Mouse (Mus musculus) limb, embryonic 13.5 days (tissue): Measurements from ENCODE around the gene Gm8332. TPM values are rescaled to one million over a fixed set of nuclear protein-coding genes. Genes with fewer than 3 reads are reported as not detected.
"Not testable (repeated sequence)": the region's sequence is repeated elsewhere in the genome, so short reads cannot be mapped to it uniquely, and the experiment has no call there.

Experiments
- ATAC-seq: fragments of 200-750 bp; cut with Nextera tagmentation; 2 replicates; pipeline ENCODE4 v1.8.0; 2017; ENCODE audit warnings: low read depth, moderate number of reproducible peaks, moderate TSS enrichment; ENCODE audit not compliant: low FRiP score
- H3K27ac ChIP-seq: fragments of 300-500 bp; sonication (generic); 2 replicates; pipeline ENCODE4 v1.5.1; 2015; ENCODE audit warnings: inconsistent platforms, mild to moderate bottlenecking, moderate library complexity
- H3K27me3 ChIP-seq: fragments of 300-500 bp; sonication (generic); 2 replicates; pipeline ENCODE4 v1.6.1; 2015; ENCODE audit warnings: mild to moderate bottlenecking, inconsistent platforms
- H3K36me3 ChIP-seq: fragments of 300-500 bp; sonication (generic); 2 replicates; pipeline ENCODE4 v1.6.1; 2015; ENCODE audit warnings: inconsistent platforms, mild to moderate bottlenecking, moderate library complexity
- H3K4me1 ChIP-seq: fragments of 300-500 bp; sonication (generic); 2 replicates; pipeline ENCODE4 v1.6.1; 2015; ENCODE audit warnings: inconsistent platforms
- H3K4me2 ChIP-seq: fragments of 300-500 bp; sonication (generic); replicated peaks from 2 replicates; pipeline ENCODE4 v1.6.1; 2015; ENCODE audit warnings: inconsistent platforms, mild to moderate bottlenecking, moderate library complexity
- H3K4me3 ChIP-seq: fragments of 300-500 bp; sonication (generic); 2 replicates; pipeline ENCODE4 v1.5.1; 2015; ENCODE audit warnings: moderate library complexity, mild to moderate bottlenecking, inconsistent platforms
- H3K9ac ChIP-seq: fragments of 300-500 bp; sonication (generic); 2 replicates; pipeline ENCODE4 v1.6.1; 2015; ENCODE audit warnings: mild to moderate bottlenecking, inconsistent platforms
- H3K9me3 ChIP-seq: fragments of 300-500 bp; sonication (generic); 2 replicates; pipeline ENCODE4 v1.6.1; 2016; ENCODE audit warnings: inconsistent platforms
- WGBS: fragments of 180-500 bp; shearing (Covaris S2); methylation state at CpG from one replicate; pipeline ENCODE4 v1.1.7; 2015; 5-methylcytosine and 5-hydroxymethylcytosine counted together
- polyA plus RNA-seq: library from polyadenylated mRNA; unstranded; fragments of >200 nt; fragmentation: Nextera tagmentation; extraction: Ambion mirVana; gene quantifications from 2 replicates; pipeline ENCODE4 v1.2.1, GENCODE M21; 2015

The Gm8332 gene
- not detected in 2 replicates for polyA plus RNA-seq

- ATAC-seq, H3K4me2 ChIP-seq, H3K9me3 ChIP-seq, H3K4me1 ChIP-seq, H3K9ac ChIP-seq, H3K27me3 ChIP-seq, H3K36me3 ChIP-seq, H3K4me3 ChIP-seq, H3K27ac ChIP-seq: not testable (repeated sequence)
- WGBS, result 72% methylated on average over 1 of the region's 2 CpGs
These were observed at the start of gene Gm8332 for GRCm38 (mm10) chr12:88250000-88250399. TSS of gene Gm8332 (minus strand) at chr12:88250100.

GRCm38 (mm10) chr12:88297171-88297570 lies 47.3 kb upstream of the Gm8332 start:
- not testable (repeated sequence) for H3K4me2 ChIP-seq, H3K27ac ChIP-seq, H3K27me3 ChIP-seq, H3K4me1 ChIP-seq, H3K36me3 ChIP-seq, H3K4me3 ChIP-seq, H3K9me3 ChIP-seq, ATAC-seq, H3K9ac ChIP-seq
- WGBS, result 74% methylated on average over 2 of the region's 2 CpGs

- H3K27me3 ChIP-seq, H3K9me3 ChIP-seq, H3K4me1 ChIP-seq, H3K9ac ChIP-seq, ATAC-seq, H3K4me2 ChIP-seq, H3K36me3 ChIP-seq, H3K4me3 ChIP-seq, H3K27ac ChIP-seq: not testable (repeated sequence)
- 58% methylated on average over 4 of the region's 4 CpGs for WGBS
These were observed 43.2 kb upstream of the Gm8332 start for GRCm38 (mm10) chr12:88293082-88293481.

- H3K36me3 ChIP-seq, H3K9me3 ChIP-seq, H3K4me2 ChIP-seq, H3K27ac ChIP-seq, H3K9ac ChIP-seq, H3K27me3 ChIP-seq, H3K4me3 ChIP-seq, H3K4me1 ChIP-seq, ATAC-seq: not testable (repeated sequence)
- 94% methylated on average over 5 of the region's 5 CpGs for WGBS
These were observed 35.3 kb upstream of the Gm8332 start for GRCm38 (mm10) chr12:88285224-88285623.

GRCm38 (mm10) chr12:88274400-88274799 lies 24.5 kb upstream of the Gm8332 start, which contains the start of gene Gm5662:
TSS of gene Gm5662 (minus strand) at chr12:88274500.
- not testable (repeated sequence) for H3K27me3 ChIP-seq, H3K9ac ChIP-seq, H3K4me2 ChIP-seq, H3K9me3 ChIP-seq, H3K4me1 ChIP-seq, ATAC-seq, H3K36me3 ChIP-seq, H3K4me3 ChIP-seq, H3K27ac ChIP-seq
- WGBS, result 83% methylated on average over 5 of the region's 5 CpGs

- H3K4me2 ChIP-seq, result no peak overlapping the region
- H3K9me3 ChIP-seq, result peaks cover 4% of the 10 kb centered on the region
- no peak overlapping the region for H3K9ac ChIP-seq
- H3K27me3 ChIP-seq, result no peaks in the 10 kb centered on the region
- no peak for ATAC-seq
- H3K27ac ChIP-seq, result no peak overlapping the region
- H3K4me1 ChIP-seq, result no peaks in the 10 kb centered on the region
- no peaks in the 10 kb centered on the region for H3K36me3 ChIP-seq
- WGBS, result 33% methylated on average over 1 of the region's 1 CpGs
- H3K4me3 ChIP-seq, result no peak overlapping the region
These were observed 7.3 kb upstream of the Gm8332 start for GRCm38 (mm10) chr12:88257241-88257640.

GRCm38 (mm10) chr12:88255917-88256316 lies 6.0 kb upstream of the Gm8332 start:
- H3K4me1 ChIP-seq, ATAC-seq, H3K9me3 ChIP-seq, H3K36me3 ChIP-seq, H3K27ac ChIP-seq, H3K4me3 ChIP-seq, H3K4me2 ChIP-seq, H3K9ac ChIP-seq, H3K27me3 ChIP-seq: not testable (repeated sequence)
- 64% methylated on average over 2 of the region's 2 CpGs for WGBS

GRCm38 (mm10) chr12:88245786-88246185 lies 4.1 kb downstream of the Gm8332 start:
- H3K4me1 ChIP-seq, H3K4me2 ChIP-seq, H3K27me3 ChIP-seq, H3K9ac ChIP-seq, ATAC-seq, H3K9me3 ChIP-seq, H3K27ac ChIP-seq, H3K36me3 ChIP-seq, H3K4me3 ChIP-seq: not testable (repeated sequence)

- not testable (repeated sequence) for H3K4me1 ChIP-seq, H3K9ac ChIP-seq, H3K4me3 ChIP-seq, H3K27ac ChIP-seq, H3K27me3 ChIP-seq, H3K36me3 ChIP-seq, H3K4me2 ChIP-seq, H3K9me3 ChIP-seq, ATAC-seq
- WGBS, result 50% methylated on average over 1 of the region's 1 CpGs
These were observed 7.0 kb downstream of the Gm8332 start for GRCm38 (mm10) chr12:88242940-88243339.

- Histone ChIP-seq H3K27ac (no peak overlapping the region), H3K4me2 (no peak overlapping the region), H3K9ac (no peak overlapping the region), H3K27me3 (no peaks in the 10 kb centered on the region), H3K9me3 (peaks cover 13% of the 10 kb centered on the region; the same call in 1 of the 2 replicates), H3K4me3 (no peak overlapping the region), H3K36me3 (no peaks in the 10 kb centered on the region), H3K4me1 (no peaks in the 10 kb centered on the region)
- WGBS, result 88% methylated on average over 3 of the region's 3 CpGs
- no peak for ATAC-seq
These were observed 30.5 kb downstream of the Gm8332 start for GRCm38 (mm10) chr12:88219445-88219844.

GRCm38 (mm10) chr12:88218059-88218458 lies 31.8 kb downstream of the Gm8332 start:
- H3K9ac ChIP-seq, H3K27me3 ChIP-seq, H3K27ac ChIP-seq, H3K4me3 ChIP-seq, H3K36me3 ChIP-seq, H3K4me2 ChIP-seq, ATAC-seq, H3K4me1 ChIP-seq: not testable (repeated sequence)
- peaks cover 13% of the 10 kb centered on the region; the same call in 1 of the 2 replicates for H3K9me3 ChIP-seq

- Histone ChIP-seq H3K9ac (no peak overlapping the region), H3K9me3 (peaks cover 17% of the 10 kb centered on the region; the same call in 1 of the 2 replicates), H3K27ac (no peak overlapping the region), H3K4me2 (no peak overlapping the region), H3K4me1 (no peaks in the 10 kb centered on the region), H3K36me3 (no peaks in the 10 kb centered on the region), H3K4me3 (no peak overlapping the region), H3K27me3 (no peaks in the 10 kb centered on the region)
- WGBS, result 88% methylated on average over 12 of the region's 12 CpGs
- ATAC-seq, result no peak
These were observed 35.3 kb downstream of the Gm8332 start for GRCm38 (mm10) chr12:88214641-88215040.

GRCm38 (mm10) chr12:88211458-88211857 lies 38.4 kb downstream of the Gm8332 start:
- not testable (repeated sequence) for ATAC-seq, H3K4me2 ChIP-seq, H3K4me3 ChIP-seq, H3K27ac ChIP-seq, H3K27me3 ChIP-seq, H3K36me3 ChIP-seq, H3K4me1 ChIP-seq, H3K9ac ChIP-seq
- 90% methylated on average over 9 of the region's 9 CpGs for WGBS
- peaks cover 16% of the 10 kb centered on the region; the same call in 1 of the 2 replicates for H3K9me3 ChIP-seq
